Mouse (Mus musculus) gastrocnemius, adult 18-20 months (tissue): Measurements from ENCODE around the gene Smok3b. TPM values are rescaled to one million over a fixed set of nuclear protein-coding genes. Genes with fewer than 3 reads are reported as not detected.

Experiments
- DNase-seq: peaks from one replicate; pipeline ENCODE4 v3.0.0; 2021; ENCODE audit warnings: low spot score
- total RNA-seq, 2 experiments: library from RNA; stranded (reverse); gene quantifications; 2 replicates each; pipeline ENCODE4 v1.2.3; 2021

The Smok3b gene
- total RNA-seq, 2 experiments from 2014 or later: not detected

DNA sequence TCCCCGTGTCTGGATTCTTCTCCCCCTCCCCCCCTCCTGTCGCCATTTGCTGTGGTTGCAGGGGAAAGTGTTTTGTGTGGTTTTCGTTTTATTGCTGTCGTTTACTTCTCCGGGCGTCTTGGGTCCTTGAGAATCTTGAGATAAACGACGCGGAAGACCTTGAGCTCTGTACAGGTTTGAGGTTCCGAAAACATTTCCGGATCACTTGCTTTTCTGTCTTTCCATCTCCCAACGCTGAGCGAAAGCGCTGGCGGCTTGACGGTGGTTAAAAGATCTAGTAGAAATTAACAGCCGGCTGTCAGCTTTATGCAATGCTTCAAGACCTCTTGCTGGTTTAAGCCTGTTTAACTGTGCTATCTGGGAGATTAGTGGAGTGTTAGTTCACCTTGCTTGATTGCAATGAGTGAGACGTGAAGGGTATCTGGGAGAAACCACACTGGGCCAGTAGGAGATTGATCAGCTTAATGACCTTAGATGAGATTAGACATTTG, 64.2 kb downstream of the Smok3b start:
- no peak for DNase-seq

DNA sequence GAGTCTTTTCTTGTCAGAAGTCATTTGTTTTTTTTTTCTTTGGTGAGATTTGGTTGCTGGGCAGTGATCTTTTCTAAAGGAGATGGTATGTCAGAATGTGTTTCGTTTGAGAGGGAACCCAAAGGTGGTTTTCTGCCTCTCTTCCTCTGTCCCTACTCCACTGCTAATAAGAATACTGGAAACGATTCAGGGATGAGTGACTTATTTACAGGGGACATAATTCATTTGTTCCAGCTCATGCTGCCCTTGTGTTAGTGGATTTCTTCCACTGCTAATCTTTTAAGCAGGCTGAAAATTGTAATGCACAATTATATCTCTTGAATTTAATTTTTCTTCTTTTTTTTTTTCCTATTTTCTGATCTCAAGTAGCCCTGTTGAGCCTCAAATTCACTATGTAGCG, 65.6 kb downstream of the Smok3b start:
- DNase-seq: no peak

DNA sequence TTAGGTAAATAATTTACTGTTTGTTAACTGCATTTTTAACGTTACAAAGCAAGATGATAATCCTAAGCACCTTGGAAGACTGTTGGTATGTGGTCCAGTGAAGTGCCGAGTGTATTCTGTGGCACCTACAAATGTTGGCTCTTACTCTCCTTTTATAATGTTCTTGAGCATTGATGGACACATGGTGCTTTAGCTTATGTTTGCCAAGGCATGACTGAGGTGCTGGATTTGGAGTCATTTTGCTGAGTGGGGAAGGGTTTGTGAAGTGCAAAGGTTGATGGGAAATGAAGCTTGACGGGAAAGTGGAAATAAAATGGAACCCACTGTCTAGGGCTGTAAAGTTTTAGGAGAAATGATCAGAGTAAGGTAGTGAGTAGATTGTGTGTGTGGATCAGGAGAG, 67.1 kb downstream of the Smok3b start:
- DNase-seq: no peak

DNA sequence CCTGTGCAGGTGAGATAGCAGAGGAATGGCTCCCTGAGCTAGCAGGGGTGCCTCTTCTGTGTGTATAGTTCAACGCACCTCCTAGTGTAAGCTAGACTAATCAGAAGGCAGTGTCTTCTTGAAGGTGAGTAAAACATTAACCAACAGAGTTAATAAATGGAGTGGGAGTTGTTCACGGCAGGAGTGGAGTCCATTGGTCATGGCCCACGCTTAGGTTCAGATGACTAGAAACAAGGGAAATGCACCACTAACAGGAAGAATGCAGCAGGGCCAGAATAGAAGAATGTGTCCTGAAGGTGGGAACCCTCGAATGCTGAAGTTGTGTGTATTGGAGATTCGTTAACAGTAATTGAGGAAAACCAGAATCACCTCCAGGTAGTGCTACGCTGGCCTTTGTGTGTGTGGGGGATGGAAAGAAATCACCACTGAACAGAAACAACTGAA, 67.9 kb downstream of the Smok3b start:
- DNase-seq: no peak

DNA sequence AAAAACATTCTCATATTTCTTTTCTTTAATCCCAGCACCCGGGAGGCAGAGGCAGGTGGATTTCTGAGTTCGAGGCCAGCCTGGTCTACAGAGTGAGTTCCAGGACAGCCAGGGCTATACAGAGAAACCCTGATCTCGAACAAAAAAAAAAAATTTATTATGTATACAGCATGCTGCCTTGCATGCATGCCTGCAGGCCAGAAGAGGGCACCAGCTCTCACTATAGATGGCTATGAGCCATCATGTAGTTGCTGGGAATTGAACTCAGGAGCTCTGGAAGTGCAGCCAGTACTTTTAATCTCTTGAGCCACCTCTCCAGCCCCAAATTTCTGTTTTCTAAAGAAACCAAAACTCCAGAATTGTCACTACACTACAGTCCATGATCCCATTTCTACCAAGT, 69.0 kb downstream of the Smok3b start:
- no peak for DNase-seq

DNA sequence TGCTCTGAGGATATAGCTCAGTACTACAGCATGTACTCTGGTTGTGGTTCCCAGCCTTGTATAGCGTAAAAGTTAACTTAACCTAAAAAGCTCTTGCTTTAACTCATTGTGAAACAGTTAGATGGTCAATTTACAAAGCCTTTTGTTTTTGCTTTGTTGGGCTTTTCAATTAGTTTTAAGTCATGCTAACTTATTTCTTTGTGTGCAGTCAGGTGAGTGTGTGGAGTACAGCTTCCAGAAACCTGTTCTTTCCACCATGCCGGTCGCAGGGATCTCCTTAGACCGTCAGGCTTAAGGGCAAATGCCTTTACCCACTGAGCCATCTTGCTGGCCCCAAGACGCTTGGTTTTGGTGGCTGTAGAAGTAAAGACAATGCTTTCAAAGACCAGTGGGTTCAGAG, 69.5 kb downstream of the Smok3b start:
- no peak for DNase-seq

DNA sequence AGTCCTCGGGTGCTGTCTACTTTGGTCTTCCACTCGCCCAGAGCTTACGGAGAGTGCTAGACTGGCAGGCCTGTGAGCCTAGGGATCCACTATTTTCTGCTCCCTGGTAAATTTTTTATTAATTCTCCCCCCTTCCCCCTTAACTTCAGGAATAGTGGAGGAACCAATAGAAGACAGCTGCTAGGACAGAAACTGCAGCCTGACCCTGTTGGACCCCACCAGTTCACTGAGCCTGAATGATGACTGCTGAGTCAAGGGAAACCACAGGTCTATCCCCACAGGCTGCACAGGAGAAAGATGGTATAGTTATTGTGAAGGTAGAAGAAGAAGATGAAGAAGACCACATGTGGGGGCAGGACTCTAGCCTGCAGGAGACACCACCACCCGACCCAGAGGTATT, 71.5 kb downstream of the Smok3b start:
- no peak for DNase-seq

DNA sequence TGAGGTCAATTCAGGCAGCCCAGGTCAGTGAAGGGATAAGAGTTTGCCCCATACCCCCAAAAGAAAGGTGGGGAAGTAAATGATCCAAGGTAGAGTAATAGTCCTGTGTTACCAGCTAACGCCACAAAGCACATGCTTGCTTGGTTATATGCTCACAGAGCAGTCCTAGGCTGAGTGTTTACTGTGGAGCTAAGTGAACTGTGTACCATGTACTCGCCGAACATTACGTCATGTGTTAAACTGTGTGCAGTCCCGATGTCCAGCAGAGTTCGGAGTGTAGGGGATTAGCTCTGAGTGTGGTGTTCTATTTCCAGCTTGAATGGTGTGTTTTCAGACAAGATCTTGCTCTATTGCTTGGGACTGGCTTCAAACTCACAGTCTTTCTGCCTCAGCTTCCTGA, 73.2 kb downstream of the Smok3b start:
- DNase-seq: no peak

Other genes with a start within 250 kb of the Smok3b start
- gene Ppp1r35, start 242.6 kb upstream of the Smok3b start, total RNA-seq: 1 to 10 TPM; 6.2 to 7.7 TPM
- gene Mepce, start 233.8 kb upstream of the Smok3b start, total RNA-seq: 10 to 100 TPM; 24.1 to 26.1 TPM
- gene Zcwpw1, start 233.6 kb upstream of the Smok3b start, total RNA-seq: under 1 TPM; 0.14 to 0.26 TPM
- gene Pilra, start 185.1 kb upstream of the Smok3b start, total RNA-seq: under 1 TPM; 0.16 to 0.28 TPM
- gene Pilrb1, start 163.3 kb upstream of the Smok3b start, total RNA-seq: under 1 TPM in 1 of 2 experiments, not detected in 1; 0.17 TPM
- gene Pilrb2, start 149.6 kb upstream of the Smok3b start, total RNA-seq: not detected
- gene Cyp3a13, start 99.8 kb upstream of the Smok3b start, total RNA-seq: under 1 TPM in 1 of 2 experiments, not detected in 1; 0.14 TPM
- gene Gjc3, start 58.3 kb upstream of the Smok3b start, total RNA-seq: under 1 TPM; 0.38 to 0.59 TPM
- gene Azgp1, start 39.9 kb upstream of the Smok3b start, total RNA-seq: under 1 TPM in 1 of 2 experiments, not detected in 1; 0.52 TPM
- gene Smok3a, start 168 bp upstream of the Smok3b start, total RNA-seq: not detected
- not detected for gene Smok3c, start 31.8 kb downstream of the Smok3b start, total RNA-seq
- gene Zkscan1, start 63.7 kb downstream of the Smok3b start, total RNA-seq: 10 to 100 TPM; 11.2 to 11.8 TPM
- 10 to 100 TPM; 15.0 to 15.4 TPM for gene Zscan21, start 95.5 kb downstream of the Smok3b start, total RNA-seq
- gene Zfp113, start 134.3 kb downstream of the Smok3b start, total RNA-seq: 1 to 10 TPM; 4.9 to 5.8 TPM
- 100 to 1,000 TPM; 105 to 110 TPM for gene Cops6, start 139.6 kb downstream of the Smok3b start, total RNA-seq
- 1 to 10 TPM; 6.6 to 7.0 TPM for gene Ap4m1, start 150.6 kb downstream of the Smok3b start, total RNA-seq
- gene Mcm7, start 151.0 kb downstream of the Smok3b start, total RNA-seq: 1 to 10 TPM; 6.5 to 7.8 TPM
- 10 to 100 TPM; 34.5 to 34.9 TPM for gene Taf6, start 166.0 kb downstream of the Smok3b start, total RNA-seq
- gene Cnpy4, start 166.1 kb downstream of the Smok3b start, total RNA-seq: 1 to 10 TPM; 2.7 to 3.5 TPM
- 1 to 10 TPM; 1.4 TPM for gene Mblac1, start 172.9 kb downstream of the Smok3b start, total RNA-seq
- gene Nxpe5, start 204.5 kb downstream of the Smok3b start, total RNA-seq: under 1 TPM; 0.09 to 0.31 TPM
- gene Lamtor4, start 234.1 kb downstream of the Smok3b start, total RNA-seq: 10 to 100 TPM; 47.2 to 51.1 TPM
- gene BC037034, start 242.6 kb downstream of the Smok3b start, total RNA-seq: 1 to 10 TPM; 2.7 to 3.2 TPM